Mouse (Mus musculus): ENCODE measurements at regions not wholly inside any gene's neighbourhood (a gene's known extent, or its start where the extent isn't known, plus 50 kb on each side); places are given as distances from the start of the nearest gene placed in this dataset.

GRCm38 (mm10) chr5:106313874-106314273 is 144.1 kb downstream of the Barhl2 start:
- Histone ChIP-seq H3K9me3 (no peaks in the 10 kb centered on the region), H3K4me1 (peaks cover under 1% of the 10 kb centered on the region; the same call in 1 of the 2 replicates), H3K4me3 (replicated peaks) (no peak overlapping the region), H3K27me3 (peaks cover 21% of the 10 kb centered on the region), H3K36me3 (replicated peaks) (no peaks in the 10 kb centered on the region), H3K9ac (no peak overlapping the region), H3K4me2 (no peak overlapping the region), H3K27ac (no peak overlapping the region)
- WGBS, result 84% methylated on average over 6 of the region's 6 CpGs
- no peak for ATAC-seq (ENCODE audit: low FRiP score)

DNA sequence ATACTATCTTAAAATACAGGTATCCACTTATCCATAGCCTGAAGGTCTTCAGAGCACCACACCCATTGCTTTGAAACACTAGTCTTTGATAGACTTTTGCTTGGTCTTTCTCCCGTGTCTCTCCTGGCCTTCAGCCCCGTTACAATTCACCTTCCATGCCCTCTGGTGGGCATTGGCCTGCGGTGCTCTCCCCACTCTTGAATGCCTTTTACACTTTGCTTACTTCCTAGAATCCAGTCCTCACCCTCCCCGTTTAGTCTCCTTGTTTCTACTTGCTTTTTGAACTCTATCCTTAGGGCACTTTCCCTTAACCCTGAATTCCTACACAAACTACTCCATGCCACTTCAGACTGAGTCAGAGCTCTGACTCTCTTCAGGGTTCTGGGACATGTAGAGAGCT is 156.6 kb downstream of the Barhl2 start:
- Histone ChIP-seq H3K27me3 (peaks cover 4% of the 10 kb centered on the region; the same call in 1 of the 2 replicates), H3K36me3 (replicated peaks) (no peaks in the 10 kb centered on the region), H3K9me3 (no peaks in the 10 kb centered on the region), H3K9ac (no peak overlapping the region), H3K4me2 (no peak overlapping the region), H3K27ac (no peak overlapping the region), H3K4me1 (peaks cover 4% of the 10 kb centered on the region), H3K4me3 (replicated peaks) (no peak overlapping the region)
- WGBS, result 48% methylated on average over 4 of the region's 4 CpGs
- no peak for ATAC-seq (ENCODE audit: low FRiP score)

DNA sequence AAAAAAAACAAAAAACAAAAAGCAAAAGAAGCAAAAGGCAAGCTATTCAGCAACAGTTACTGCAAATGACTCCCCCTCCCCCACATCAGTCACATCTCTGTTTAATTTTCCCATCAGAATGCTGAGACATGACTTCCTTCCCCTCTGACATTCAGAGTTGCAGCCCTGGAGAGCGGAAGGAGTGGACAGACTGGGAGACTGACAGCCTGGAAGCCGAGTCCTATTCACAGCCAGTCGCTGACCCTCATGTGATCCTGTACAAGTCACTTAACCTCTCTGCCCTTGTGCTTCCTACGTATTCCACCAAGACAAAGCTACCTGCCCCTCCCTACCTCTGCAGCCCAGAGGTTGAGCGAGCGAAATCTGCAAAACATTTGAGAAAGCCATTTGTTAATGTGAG is 161.2 kb downstream of the Barhl2 start:
- no peak for ATAC-seq (ENCODE audit: low FRiP score)

GRCm38 (mm10) chr5:106295993-106296392 is 162.0 kb downstream of the Barhl2 start:
- Histone ChIP-seq H3K9ac (no peak overlapping the region), H3K9me3 (no peaks in the 10 kb centered on the region), H3K27ac (no peak overlapping the region), H3K4me3 (replicated peaks) (no peak overlapping the region), H3K36me3 (replicated peaks) (no peaks in the 10 kb centered on the region), H3K4me2 (no peak overlapping the region), H3K27me3 (peaks cover 28% of the 10 kb centered on the region), H3K4me1 (peaks cover 16% of the 10 kb centered on the region)
- 9% methylated on average over 2 of the region's 2 CpGs for WGBS
- ATAC-seq (ENCODE audit: low FRiP score), result no peak

More for the DNA sequence above, 161.2 kb downstream of the Barhl2 start:
- Histone ChIP-seq H3K4me2 (no peak overlapping the region), H3K4me1 (peaks cover 16% of the 10 kb centered on the region), H3K27ac (no peak overlapping the region), H3K36me3 (replicated peaks) (no peaks in the 10 kb centered on the region), H3K4me3 (replicated peaks) (no peak overlapping the region), H3K9me3 (no peaks in the 10 kb centered on the region), H3K27me3 (peaks cover 28% of the 10 kb centered on the region), H3K9ac (no peak overlapping the region)
- 15% methylated on average over 6 of the region's 6 CpGs for WGBS

DNA sequence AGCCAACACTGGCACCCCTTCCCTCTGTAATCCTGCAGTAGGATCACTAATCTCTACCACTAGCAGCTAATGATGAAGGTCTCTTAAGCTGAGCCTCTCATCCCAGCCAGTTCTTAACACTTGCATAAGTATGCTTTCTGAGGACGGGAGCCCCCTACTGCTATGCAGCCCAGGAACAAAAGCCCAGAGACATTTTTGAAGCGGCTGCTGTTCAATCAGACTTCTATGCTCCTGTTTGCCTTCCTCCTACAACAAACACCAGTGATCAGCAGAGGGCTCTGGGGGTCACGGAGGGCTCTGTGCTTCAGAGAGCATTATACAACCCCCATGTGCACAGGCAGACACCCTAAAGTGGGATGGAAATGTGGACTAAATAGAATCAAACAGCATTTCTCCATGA is 162.4 kb downstream of the Barhl2 start:
- Histone ChIP-seq H3K4me3 (replicated peaks) (no peak overlapping the region), H3K27me3 (peaks cover 28% of the 10 kb centered on the region), H3K9me3 (no peaks in the 10 kb centered on the region), H3K4me2 (no peak overlapping the region), H3K27ac (no peak overlapping the region; the same call in 1 of the 2 replicates), H3K9ac (no peak overlapping the region), H3K36me3 (replicated peaks) (no peaks in the 10 kb centered on the region), H3K4me1 (peaks cover 16% of the 10 kb centered on the region)
- 2% methylated on average over 3 of the region's 3 CpGs for WGBS
- ATAC-seq (ENCODE audit: low FRiP score), result peak; percentile 23; the same call in 1 of the 2 replicates

DNA sequence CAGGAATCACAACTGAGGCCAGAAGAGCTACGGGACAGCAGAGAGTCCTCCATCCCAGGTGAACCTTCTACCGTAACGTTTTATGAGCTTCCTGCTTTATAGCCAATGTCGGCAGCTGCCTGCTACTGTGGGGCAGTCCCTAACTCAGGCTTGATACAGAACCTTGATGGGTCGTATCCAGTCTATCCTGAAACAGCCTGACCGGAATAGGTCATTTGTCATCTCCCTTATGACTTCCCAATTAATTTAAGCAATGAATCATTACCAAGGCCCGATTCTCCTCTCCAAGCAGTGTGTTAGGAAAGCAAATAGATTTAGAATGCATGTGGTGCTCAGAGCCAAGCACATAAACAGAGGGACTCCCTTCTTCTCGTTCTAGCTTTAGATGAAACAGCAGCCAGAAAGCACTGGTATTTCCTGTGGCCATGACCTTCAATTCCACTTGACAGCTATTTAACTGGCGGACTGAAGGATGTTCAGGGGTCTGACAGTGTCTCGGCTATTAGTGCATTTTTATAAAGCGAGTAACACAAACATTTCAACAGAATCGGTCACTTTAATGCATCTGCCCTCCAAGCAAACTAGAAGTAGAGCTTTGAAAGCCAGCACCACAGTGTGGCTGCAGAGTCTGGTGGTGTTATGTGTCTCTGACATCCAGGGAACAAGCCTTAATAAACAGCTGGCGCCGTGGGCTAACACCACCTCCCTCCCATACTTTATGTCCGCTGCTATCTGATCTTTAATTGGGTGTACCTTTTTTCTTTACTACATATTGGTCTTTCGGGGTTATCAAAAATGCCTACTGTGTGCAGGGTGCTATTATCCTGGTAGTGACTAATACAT is 165.4 kb downstream of the Barhl2 start:
- peaks cover 16% of the 10 kb centered on the region for H3K4me1 ChIP-seq
- no peaks in the 10 kb centered on the region for H3K36me3 ChIP-seq (replicated peaks)
- 80% methylated on average over 16 of the region's 16 CpGs for WGBS
- no peaks in the 10 kb centered on the region for H3K9me3 ChIP-seq
- no peak overlapping the region for H3K27ac ChIP-seq
- no peak overlapping the region for H3K9ac ChIP-seq
- no peak overlapping the region for H3K4me3 ChIP-seq (replicated peaks)
- ATAC-seq (ENCODE audit: low FRiP score), result no peak
- H3K4me2 ChIP-seq, result no peak overlapping the region
- H3K27me3 ChIP-seq, result peaks cover 27% of the 10 kb centered on the region

- H3K27me3 ChIP-seq, result peaks cover 21% of the 10 kb centered on the region; the same call in 1 of the 2 replicates
- no peak for ATAC-seq (ENCODE audit: low FRiP score)
These were observed 172.8 kb downstream of the Barhl2 start for GRCm38 (mm10) chr5:106285152-106285551.

GRCm38 (mm10) chr5:106284731-106285130 is 173.2 kb downstream of the Barhl2 start:
- 0 out of 2 replicates have a peak, but pooled peaks cover 4% of the 10 kb centered on the region for H3K9me3 ChIP-seq
- H3K4me3 ChIP-seq (replicated peaks), result no peak overlapping the region
- 11% methylated on average over 9 of the region's 9 CpGs for WGBS
- H3K36me3 ChIP-seq (replicated peaks), result no peaks in the 10 kb centered on the region
- no peak for ATAC-seq (ENCODE audit: low FRiP score)
- H3K27me3 ChIP-seq, result peaks cover 21% of the 10 kb centered on the region; the same call in 1 of the 2 replicates
- H3K9ac ChIP-seq, result no peak overlapping the region
- no peak overlapping the region; the same call in 1 of the 2 replicates for H3K4me2 ChIP-seq
- peaks cover 11% of the 10 kb centered on the region for H3K4me1 ChIP-seq
- H3K27ac ChIP-seq, result no peak overlapping the region

More at GRCm38 (mm10) chr5:106285152-106285551, 172.8 kb downstream of the Barhl2 start:
- H3K4me3 ChIP-seq (replicated peaks), result no peak overlapping the region
- H3K9ac ChIP-seq, result no peak overlapping the region
- H3K27ac ChIP-seq, result no peak overlapping the region
- no peaks in the 10 kb centered on the region for H3K36me3 ChIP-seq (replicated peaks)
- peaks cover 11% of the 10 kb centered on the region for H3K4me1 ChIP-seq
- H3K4me2 ChIP-seq, result no peak overlapping the region; the same call in 1 of the 2 replicates
- WGBS, result under 1% methylated on average over 4 of the region's 4 CpGs
- no peaks in the 10 kb centered on the region for H3K9me3 ChIP-seq

DNA sequence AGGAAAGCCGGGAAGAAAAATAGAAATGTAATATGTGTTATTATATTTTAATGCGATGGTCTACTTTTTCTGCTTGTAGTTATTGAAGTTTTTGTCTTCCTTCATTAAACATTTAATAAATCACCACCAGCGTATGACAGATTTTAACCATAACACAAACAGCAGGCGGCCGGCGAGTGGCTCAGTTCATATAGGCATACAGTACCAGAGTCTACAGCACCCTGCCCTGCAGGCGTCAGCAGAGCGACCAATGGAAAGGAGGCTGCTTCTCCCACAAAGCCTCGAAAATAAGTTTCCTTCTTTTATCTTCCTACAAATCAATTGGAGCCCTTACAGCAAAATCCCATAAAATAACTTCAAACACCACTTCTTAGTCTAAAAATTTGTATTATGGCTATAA is 175.3 kb downstream of the Barhl2 start:
- no peak overlapping the region for H3K4me2 ChIP-seq
- H3K4me3 ChIP-seq (replicated peaks), result no peak overlapping the region
- no peak for ATAC-seq (ENCODE audit: low FRiP score)
- peaks cover 30% of the 10 kb centered on the region; the same call in 1 of the 2 replicates for H3K27me3 ChIP-seq
- 87% methylated on average over 9 of the region's 9 CpGs for WGBS
- H3K9me3 ChIP-seq, result 0 out of 2 replicates have a peak, but pooled peaks cover 4% of the 10 kb centered on the region
- peaks cover 11% of the 10 kb centered on the region for H3K4me1 ChIP-seq
- H3K36me3 ChIP-seq (replicated peaks), result no peaks in the 10 kb centered on the region
- no peak overlapping the region for H3K27ac ChIP-seq
- H3K9ac ChIP-seq, result no peak overlapping the region

DNA sequence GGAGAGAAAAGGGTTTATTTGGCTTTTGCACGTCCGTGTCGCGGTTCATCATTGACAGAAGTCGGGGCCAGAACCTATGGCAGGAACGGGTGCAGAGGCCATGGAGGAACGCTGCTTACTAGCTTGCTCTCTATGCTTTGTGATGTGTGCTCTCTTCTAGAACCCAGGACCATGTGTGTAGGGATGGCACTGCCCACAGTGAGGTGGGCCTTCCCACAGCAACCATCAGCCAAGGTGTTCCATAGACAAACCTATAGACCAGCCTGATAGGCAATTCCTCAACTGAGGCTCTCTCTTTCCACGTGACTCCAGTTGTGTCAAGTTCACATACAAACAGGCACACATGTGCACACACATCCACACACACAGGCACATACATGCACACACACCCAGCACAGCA is 180.2 kb downstream of the Barhl2 start:
- Histone ChIP-seq H3K9ac (no peak overlapping the region), H3K9me3 (0 out of 2 replicates have a peak, but pooled peaks cover 4% of the 10 kb centered on the region), H3K36me3 (replicated peaks) (no peaks in the 10 kb centered on the region), H3K4me2 (no peak overlapping the region), H3K27ac (no peak overlapping the region), H3K4me3 (replicated peaks) (no peak overlapping the region), H3K4me1 (peaks cover 4% of the 10 kb centered on the region; the same call in 1 of the 2 replicates), H3K27me3 (peaks cover 9% of the 10 kb centered on the region; the same call in 1 of the 2 replicates)
- WGBS, result 92% methylated on average over 8 of the region's 8 CpGs
- ATAC-seq (ENCODE audit: low FRiP score), result no peak

DNA sequence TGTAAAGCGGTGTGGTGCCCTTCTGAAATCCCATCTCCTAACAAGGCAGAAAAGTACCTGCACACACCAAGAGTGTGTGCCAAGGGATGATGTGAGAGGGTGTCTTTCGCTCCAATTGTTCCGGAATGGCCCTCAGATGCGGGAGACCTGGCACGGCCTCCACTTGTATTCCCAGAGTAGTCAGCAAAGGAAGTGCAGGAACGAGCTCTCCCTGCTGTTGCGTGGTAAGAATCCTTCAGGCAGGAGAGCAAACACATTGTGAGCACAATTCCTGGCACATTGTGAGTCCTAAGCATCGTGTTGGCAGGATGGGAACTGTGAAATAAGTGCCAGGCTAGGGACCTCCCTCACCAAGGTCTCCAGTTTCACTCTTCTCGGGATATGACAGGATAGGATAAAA is 180.7 kb downstream of the Barhl2 start:
- Histone ChIP-seq H3K27ac (no peak overlapping the region), H3K27me3 (peaks cover 9% of the 10 kb centered on the region; the same call in 1 of the 2 replicates), H3K36me3 (replicated peaks) (no peaks in the 10 kb centered on the region), H3K9me3 (0 out of 2 replicates have a peak, but pooled peaks cover 4% of the 10 kb centered on the region), H3K9ac (no peak overlapping the region), H3K4me2 (no peak overlapping the region), H3K4me1 (peaks cover 4% of the 10 kb centered on the region; the same call in 1 of the 2 replicates), H3K4me3 (replicated peaks) (no peak overlapping the region)
- WGBS, result 77% methylated on average over 9 of the region's 9 CpGs
- no peak for ATAC-seq (ENCODE audit: low FRiP score)

- Histone ChIP-seq H3K4me2 (no peak overlapping the region), H3K27me3 (peaks cover 9% of the 10 kb centered on the region; the same call in 1 of the 2 replicates), H3K27ac (no peak overlapping the region), H3K4me1 (peaks cover 4% of the 10 kb centered on the region; the same call in 1 of the 2 replicates), H3K9me3 (0 out of 2 replicates have a peak, but pooled peaks cover 4% of the 10 kb centered on the region), H3K4me3 (replicated peaks) (no peak overlapping the region), H3K9ac (no peak overlapping the region), H3K36me3 (replicated peaks) (no peaks in the 10 kb centered on the region)
- 7% methylated on average over 2 of the region's 2 CpGs for WGBS
- no peak for ATAC-seq (ENCODE audit: low FRiP score)
These were observed 181.8 kb downstream of the Barhl2 start for GRCm38 (mm10) chr5:106276186-106276585.

Measured in forebrain, embryonic 12.5 days (tissue).